Mouse (Mus musculus) embryonic facial prominence, embryonic 10.5 days (tissue): Measurements from ENCODE around the gene Cacna1b. TPM values are rescaled to one million over a fixed set of nuclear protein-coding genes. Genes with fewer than 3 reads are reported as not detected.

Experiments
- DNase-seq: peaks from one replicate; pipeline ENCODE4 v3.0.0-alpha.2; 2017; ENCODE audit warnings: low spot score
- H3K27ac ChIP-seq: fragments of 300-500 bp; sonication (generic); replicated peaks from 2 replicates; pipeline ENCODE4 v1.5.1; 2016; ENCODE audit warnings: mild to moderate bottlenecking
- H3K27me3 ChIP-seq: fragments of 300-500 bp; sonication (generic); replicated peaks from 2 replicates; pipeline ENCODE4 v1.6.1; 2016; ENCODE audit warnings: low read depth, mild to moderate bottlenecking; ENCODE audit not compliant: poor library complexity, severe bottlenecking
- H3K36me3 ChIP-seq: fragments of 300-500 bp; sonication (generic); replicated peaks from 2 replicates; pipeline ENCODE4 v1.6.1; 2016; ENCODE audit warnings: mild to moderate bottlenecking, moderate library complexity
- H3K4me1 ChIP-seq: fragments of 300-500 bp; sonication (generic); 2 replicates; pipeline ENCODE4 v1.6.1; 2016
- H3K4me3 ChIP-seq: fragments of 300-500 bp; sonication (generic); 2 replicates; pipeline ENCODE4 v1.5.1; 2016; ENCODE audit warnings: mild to moderate bottlenecking, moderate library complexity
- H3K9me3 ChIP-seq: fragments of 300-500 bp; sonication (generic); 2 replicates; pipeline ENCODE4 v1.6.1; 2016; ENCODE audit warnings: mild to moderate bottlenecking
- WGBS: fragments of 180-500 bp; shearing (Covaris S2); methylation state at CpG from one replicate; pipeline ENCODE4 v1.1.7; 2016; 5-methylcytosine and 5-hydroxymethylcytosine counted together
- polyA plus RNA-seq: library from polyadenylated mRNA; unstranded; fragments of >200 nt; fragmentation: Nextera tagmentation; extraction: Ambion mirVana; gene quantifications from 2 replicates; pipeline ENCODE4 v1.2.1, GENCODE M21; 2016

Gene Cacna1b
- polyA plus RNA-seq, 1 experiment from 2014 or later: 3.6 TPM

GRCm38 (mm10) chr2:24609789-24610188 lies 153.2 kb downstream of the Cacna1b start:
- 85% methylated on average over 7 of the region's 7 CpGs for WGBS
- Histone ChIP-seq H3K27me3 (peaks cover 23% of the 10 kb centered on the region), H3K4me1 (peaks cover 20% of the 10 kb centered on the region), H3K4me3 (no peak overlapping the region), H3K9me3 (no peaks in the 10 kb centered on the region), H3K36me3 (no peaks in the 10 kb centered on the region), H3K27ac (no peak overlapping the region)
- DNase-seq: no peak

GRCm38 (mm10) chr2:24608765-24609138 lies 154.2 kb downstream of the Cacna1b start:
- WGBS: 38% methylated on average over 7 of the region's 7 CpGs
- Histone ChIP-seq H3K9me3 (no peaks in the 10 kb centered on the region), H3K4me3 (no peak overlapping the region), H3K27me3 (peaks cover 23% of the 10 kb centered on the region), H3K36me3 (no peaks in the 10 kb centered on the region), H3K27ac (peak overlapping the region; percentile 19; the same call in 1 of the 2 replicates), H3K4me1 (peaks cover 20% of the 10 kb centered on the region)
- no peak for DNase-seq

DNA sequence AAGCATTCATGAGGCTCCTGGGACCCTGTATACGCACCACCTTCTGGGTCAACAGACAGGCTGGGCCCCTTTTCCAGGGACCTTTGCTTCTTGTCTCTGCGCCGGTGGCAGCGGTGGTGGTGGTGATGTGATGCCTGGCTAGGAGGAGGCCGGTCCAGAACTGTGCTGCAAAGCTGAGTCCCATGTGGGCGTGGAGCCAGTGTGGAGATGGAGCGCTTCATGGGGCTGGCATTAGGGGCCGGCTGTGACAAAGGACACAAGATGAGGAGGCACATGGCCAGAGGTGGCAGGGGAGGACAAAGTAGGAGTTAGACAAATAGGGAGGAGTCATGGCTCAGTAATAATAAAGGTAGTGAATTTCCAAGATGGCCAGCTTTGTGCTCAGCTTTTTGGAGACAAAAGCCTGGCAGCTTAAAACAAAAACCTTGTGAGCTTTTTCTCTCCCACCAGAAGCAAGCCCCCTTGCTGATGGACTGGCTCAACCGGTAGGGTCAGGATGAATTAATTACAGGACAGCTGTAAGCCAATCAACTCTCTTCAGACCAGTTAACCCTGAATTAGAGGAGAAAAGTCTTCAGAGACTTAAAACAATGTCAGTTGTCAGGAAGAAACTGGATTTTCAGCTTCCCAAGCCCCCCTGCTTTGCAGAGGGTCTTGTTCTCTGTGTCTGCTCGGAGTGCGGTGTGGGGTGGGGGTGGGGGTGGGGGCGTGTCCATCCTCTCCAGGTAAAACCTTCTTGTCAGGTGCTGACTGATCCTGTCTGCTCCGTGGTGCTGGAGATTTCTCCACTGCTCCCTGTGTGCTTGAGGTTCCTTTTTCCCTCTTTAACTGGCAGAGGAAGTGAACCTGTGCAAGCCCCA lies 154.8 kb downstream of the Cacna1b start:
- peak overlapping the region; percentile 43 for H3K4me3 ChIP-seq
- H3K9me3 ChIP-seq: no peaks in the 10 kb centered on the region
- 15% methylated on average over 13 of the region's 13 CpGs for WGBS
- H3K36me3 ChIP-seq: no peaks in the 10 kb centered on the region
- peaks cover 23% of the 10 kb centered on the region for H3K27me3 ChIP-seq
- peak overlapping the region; percentile 72 for H3K27ac ChIP-seq
- peaks cover 20% of the 10 kb centered on the region for H3K4me1 ChIP-seq
- DNase-seq: peak; percentile 50

DNA sequence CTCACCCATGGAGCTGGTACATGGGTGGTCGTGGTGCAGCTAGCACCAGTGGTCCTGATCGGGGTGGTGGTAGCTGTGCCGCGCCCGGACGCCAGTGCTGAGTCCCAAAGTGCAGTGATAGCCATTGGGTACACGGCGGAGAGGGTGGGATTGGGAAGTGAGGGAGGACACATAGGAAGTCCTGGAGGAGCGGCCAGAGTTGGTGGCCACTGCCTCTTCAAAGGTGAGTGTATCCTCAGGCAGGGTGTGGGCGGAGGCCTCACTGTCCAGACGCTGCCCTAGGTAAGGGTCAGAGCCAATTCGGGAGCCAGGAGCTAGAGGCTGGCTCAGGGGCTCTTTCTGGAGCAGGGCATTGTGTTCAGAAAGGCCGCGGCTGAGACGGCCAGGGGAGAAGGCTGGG lies 156.4 kb downstream of the Cacna1b start:
- WGBS: 86% methylated on average over 15 of the region's 15 CpGs
- Histone ChIP-seq H3K36me3 (no peaks in the 10 kb centered on the region), H3K4me3 (no peak overlapping the region), H3K27me3 (peaks cover 23% of the 10 kb centered on the region), H3K4me1 (peaks cover 20% of the 10 kb centered on the region), H3K9me3 (no peaks in the 10 kb centered on the region), H3K27ac (no peak overlapping the region)
- DNase-seq: no peak

DNA sequence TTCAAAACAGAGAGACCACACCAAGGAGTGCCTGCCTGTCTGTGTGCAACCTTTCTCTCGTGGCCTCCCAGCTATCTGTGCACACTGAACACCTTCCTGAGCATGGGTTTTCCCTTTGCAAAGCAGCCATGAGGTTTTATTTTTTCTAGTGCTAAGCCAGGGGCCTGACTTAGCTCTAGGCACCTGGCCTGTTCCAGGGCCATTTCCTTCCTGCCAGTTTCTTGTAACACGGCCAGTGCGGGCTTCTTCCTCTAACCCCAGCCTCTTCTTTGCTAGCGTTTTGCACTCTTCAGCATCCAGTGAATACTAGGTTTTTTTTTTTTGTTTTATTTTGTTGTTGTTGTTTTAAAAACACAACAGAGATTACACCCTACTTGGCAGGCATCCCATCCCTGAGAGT lies 157.9 kb downstream of the Cacna1b start:
- WGBS: 75% methylated on average over 4 of the region's 4 CpGs
- Histone ChIP-seq H3K27ac (no peak overlapping the region), H3K4me1 (peaks cover 20% of the 10 kb centered on the region), H3K27me3 (peaks cover 23% of the 10 kb centered on the region), H3K4me3 (no peak overlapping the region), H3K9me3 (no peaks in the 10 kb centered on the region), H3K36me3 (no peaks in the 10 kb centered on the region)
- DNase-seq: no peak

DNA sequence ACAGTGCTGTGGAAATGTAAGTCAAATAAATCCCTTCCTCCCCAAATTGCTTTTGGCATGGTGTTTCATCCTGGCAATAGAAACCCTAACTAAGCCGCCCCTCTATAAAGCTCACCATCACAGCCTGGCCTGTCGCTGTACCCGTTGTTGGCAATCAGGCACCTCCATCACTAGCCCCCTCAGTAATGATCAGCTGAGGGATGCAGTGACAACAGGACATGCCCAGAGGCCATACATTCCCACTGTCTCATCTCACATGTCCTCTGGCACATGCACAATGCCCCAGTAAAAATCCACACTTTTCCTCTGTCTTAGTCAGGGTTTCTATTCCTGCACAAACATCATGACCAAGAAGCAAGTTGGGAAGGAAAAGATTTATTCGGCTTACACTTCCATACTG lies 173.5 kb downstream of the Cacna1b start:
- H3K4me3 ChIP-seq: no peak overlapping the region
- H3K4me1 ChIP-seq: peaks cover 2% of the 10 kb centered on the region; the same call in 1 of the 2 replicates
- no peak overlapping the region for H3K27ac ChIP-seq
- 84% methylated on average over 4 of the region's 4 CpGs for WGBS
- H3K27me3 ChIP-seq: no peaks in the 10 kb centered on the region
- H3K36me3 ChIP-seq: no peaks in the 10 kb centered on the region
- 0 out of 2 replicates have a peak, but pooled peaks cover 8% of the 10 kb centered on the region for H3K9me3 ChIP-seq
- DNase-seq: no peak

- Histone ChIP-seq H3K27me3 (no peaks in the 10 kb centered on the region), H3K36me3 (no peaks in the 10 kb centered on the region), H3K27ac (no peak overlapping the region), H3K9me3 (0 out of 2 replicates have a peak, but pooled peaks cover 8% of the 10 kb centered on the region), H3K4me3 (no peak overlapping the region), H3K4me1 (peaks cover 2% of the 10 kb centered on the region; the same call in 1 of the 2 replicates)
- no peak for DNase-seq
These were observed 175.0 kb downstream of the Cacna1b start for GRCm38 (mm10) chr2:24587999-24588398.

- WGBS: 25% methylated on average over 3 of the region's 3 CpGs
- no peak overlapping the region for H3K27ac ChIP-seq
- no peaks in the 10 kb centered on the region for H3K27me3 ChIP-seq
- no peaks in the 10 kb centered on the region for H3K4me1 ChIP-seq
- H3K36me3 ChIP-seq: no peaks in the 10 kb centered on the region
- DNase-seq: peak; percentile 63
- no peak overlapping the region for H3K4me3 ChIP-seq
- H3K9me3 ChIP-seq: no peaks in the 10 kb centered on the region
These were observed 188.3 kb downstream of the Cacna1b start for GRCm38 (mm10) chr2:24574616-24575015.

DNA sequence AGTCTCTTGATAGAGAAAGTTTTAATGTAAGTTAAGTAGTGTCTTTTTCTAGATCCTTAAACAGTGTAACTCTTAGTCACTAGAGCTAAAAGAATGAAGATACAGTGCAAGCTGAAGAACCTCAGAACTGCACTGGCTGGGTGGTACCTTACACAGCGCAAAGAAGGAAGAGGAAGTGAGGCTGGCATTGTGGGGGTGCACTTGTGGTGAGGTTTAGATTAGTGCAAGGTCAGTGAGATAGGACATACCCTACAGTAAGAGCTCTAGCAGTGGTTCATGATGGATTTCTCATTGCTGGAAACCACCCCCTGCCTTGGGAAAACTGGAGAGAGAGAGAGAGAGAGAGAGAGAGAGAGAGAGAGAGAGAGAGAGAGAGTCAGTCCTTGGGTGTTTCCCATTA lies 192.0 kb downstream of the Cacna1b start:
- DNase-seq: no peak
- H3K36me3 ChIP-seq: no peaks in the 10 kb centered on the region
- H3K27ac ChIP-seq: no peak overlapping the region
- no peaks in the 10 kb centered on the region for H3K4me1 ChIP-seq
- no peaks in the 10 kb centered on the region for H3K9me3 ChIP-seq
- no peak overlapping the region for H3K4me3 ChIP-seq
- no peaks in the 10 kb centered on the region for H3K27me3 ChIP-seq
- 70% methylated on average over 1 of the region's 1 CpGs for WGBS

DNA sequence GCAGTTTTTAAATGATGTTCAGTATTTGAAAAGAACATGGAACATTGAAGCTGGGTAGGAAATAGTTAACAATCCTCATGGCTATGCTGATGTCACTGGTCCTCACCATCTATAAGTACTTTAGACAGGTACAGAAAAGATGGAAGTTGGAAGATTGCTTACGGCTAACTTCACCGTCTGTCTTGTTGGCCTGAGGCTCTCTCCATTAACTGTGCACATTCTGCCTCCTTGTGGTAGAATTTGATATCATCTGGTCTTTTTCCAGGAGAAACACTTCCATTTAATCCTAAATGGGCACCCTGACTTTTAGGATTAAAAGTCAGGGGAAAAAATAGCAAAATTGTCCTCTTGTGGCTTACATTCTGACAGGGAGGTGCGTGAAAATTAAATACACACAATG lies 194.4 kb downstream of the Cacna1b start:
- H3K4me3 ChIP-seq: no peak overlapping the region
- H3K27ac ChIP-seq: no peak overlapping the region
- no peaks in the 10 kb centered on the region for H3K36me3 ChIP-seq
- H3K9me3 ChIP-seq: no peaks in the 10 kb centered on the region
- no peaks in the 10 kb centered on the region for H3K4me1 ChIP-seq
- H3K27me3 ChIP-seq: no peaks in the 10 kb centered on the region
- no peak for DNase-seq
- 14% methylated on average over 3 of the region's 3 CpGs for WGBS

GRCm38 (mm10) chr2:24562547-24563290 lies 200.2 kb downstream of the Cacna1b start:
- Histone ChIP-seq H3K4me3 (no peak overlapping the region), H3K27me3 (no peaks in the 10 kb centered on the region), H3K27ac (no peak overlapping the region), H3K4me1 (no peaks in the 10 kb centered on the region), H3K9me3 (no peaks in the 10 kb centered on the region), H3K36me3 (no peaks in the 10 kb centered on the region)
- WGBS: 75% methylated on average over 7 of the region's 7 CpGs
- no peak for DNase-seq

- no peak overlapping the region for H3K27ac ChIP-seq
- DNase-seq: no peak
- no peaks in the 10 kb centered on the region for H3K27me3 ChIP-seq
- H3K9me3 ChIP-seq: no peaks in the 10 kb centered on the region
- H3K4me1 ChIP-seq: no peaks in the 10 kb centered on the region
- WGBS: 81% methylated on average over 6 of the region's 6 CpGs
- H3K4me3 ChIP-seq: no peak overlapping the region
- no peaks in the 10 kb centered on the region for H3K36me3 ChIP-seq
These were observed 201.0 kb downstream of the Cacna1b start for GRCm38 (mm10) chr2:24561946-24562345.

DNA sequence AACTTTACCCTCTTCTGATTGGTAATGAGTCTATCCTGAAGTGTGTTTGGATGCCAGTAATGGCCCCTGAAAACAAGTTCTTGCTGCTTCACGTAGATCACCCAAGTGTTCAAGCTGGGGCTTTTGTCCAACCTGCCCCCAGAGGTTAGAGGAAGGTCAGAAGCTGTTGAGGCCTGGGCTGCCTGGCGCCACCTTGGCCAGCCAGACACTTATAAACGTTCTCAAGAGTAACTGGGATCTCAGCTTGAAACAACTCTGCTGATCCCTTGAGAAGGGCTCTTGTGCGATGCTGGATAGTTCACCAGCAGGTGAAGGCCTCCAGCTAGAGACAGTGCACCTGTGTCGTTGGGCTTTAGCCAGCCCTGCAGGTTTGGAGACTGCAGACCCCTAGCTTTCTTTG lies 202.8 kb downstream of the Cacna1b start:
- no peak for DNase-seq
- Histone ChIP-seq H3K4me1 (no peaks in the 10 kb centered on the region), H3K4me3 (no peak overlapping the region), H3K27ac (no peak overlapping the region), H3K27me3 (no peaks in the 10 kb centered on the region), H3K36me3 (no peaks in the 10 kb centered on the region), H3K9me3 (no peaks in the 10 kb centered on the region)
- 70% methylated on average over 5 of the region's 5 CpGs for WGBS
